Mouse (Mus musculus): Measurements from ENCODE around the gene Sdccag8. TPM values are rescaled to one million over a fixed set of nuclear protein-coding genes. Genes with fewer than 3 reads are reported as not detected.

Gene Sdccag8
- 9.6 TPM for polyA plus RNA-seq (2014; fragmentation: Illumina TruSeq; extraction: RNeasy Lipid Tissue Mini Kit (QIAGEN cat#74804); ENCODE audit: low read depth, low replicate concordance)

DNA sequence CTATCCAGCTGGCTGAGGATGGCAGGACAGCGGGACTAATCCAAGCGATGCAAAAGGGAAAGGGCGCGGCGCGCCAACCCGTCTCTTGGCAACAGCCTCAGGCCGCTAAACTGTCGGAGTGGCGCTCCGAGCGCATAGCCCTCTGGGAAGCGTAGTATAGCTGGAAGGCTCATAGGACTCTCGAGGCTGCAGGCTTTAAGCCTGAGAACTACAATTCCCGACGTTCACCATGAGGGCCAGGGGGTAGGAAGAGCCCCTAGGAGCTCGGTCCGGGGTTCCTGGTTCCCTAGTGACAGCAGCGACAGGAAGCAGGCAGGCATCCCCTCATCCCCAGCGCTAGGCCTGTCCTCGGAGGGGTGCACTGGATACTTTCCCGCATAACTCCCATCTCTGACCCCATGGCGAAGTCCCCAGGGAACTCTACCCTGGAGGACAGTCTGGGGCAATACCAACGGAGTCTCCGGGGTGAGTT lies at the start of gene Sdccag8:
Sdccag8 (plus strand) TSS at position 70 of the 472 bp plus-strand sequence.

DNA sequence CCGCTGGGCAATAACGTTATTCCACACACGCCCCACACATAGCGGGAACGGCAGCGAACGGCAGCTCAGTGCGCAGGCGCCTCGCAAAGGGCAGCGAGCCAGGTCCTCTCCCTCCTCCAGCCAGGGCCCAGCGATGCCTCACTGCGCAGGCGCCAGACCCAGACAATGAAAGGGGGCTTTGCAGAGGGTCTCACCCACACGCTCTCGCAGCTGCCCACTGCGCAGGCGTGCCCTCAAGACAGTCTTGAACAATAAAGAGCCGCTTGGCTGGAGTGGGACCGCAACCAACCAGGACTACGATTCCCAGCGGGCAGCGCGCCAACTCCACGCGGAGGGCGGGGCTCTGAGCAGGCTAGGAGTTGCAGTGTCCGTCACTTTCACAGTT lies 432 bp upstream of the Sdccag8 start, which contains the start of gene Cep170:
Cep170 (minus strand) TSS at position 32 of the 385 bp plus-strand sequence.

Other genes starting within 250 kb of the Sdccag8 start
- 9.5 TPM for gene Cep170, start 593 bp upstream of the Sdccag8 start, polyA plus RNA-seq (2014; fragmentation: Illumina TruSeq; extraction: RNeasy Lipid Tissue Mini Kit (QIAGEN cat#74804); ENCODE audit: low read depth, low replicate concordance)

Data from kidney, adult 10 weeks (tissue).